Mouse (Mus musculus) kidney, postnatal 25 days (tissue): ENCODE results near the gene St6galnac3.

Experiments
- DNase-seq, 2 experiments: peaks; one replicate each; pipeline ENCODE4 v3.0.0; 2021; ENCODE audit warnings: mixed read lengths in 2 of 2

Gene St6galnac3

GRCm38 (mm10) chr3:153510048-153510630 lies 214.8 kb downstream of the St6galnac3 start:
- no peak for DNase-seq

DNA sequence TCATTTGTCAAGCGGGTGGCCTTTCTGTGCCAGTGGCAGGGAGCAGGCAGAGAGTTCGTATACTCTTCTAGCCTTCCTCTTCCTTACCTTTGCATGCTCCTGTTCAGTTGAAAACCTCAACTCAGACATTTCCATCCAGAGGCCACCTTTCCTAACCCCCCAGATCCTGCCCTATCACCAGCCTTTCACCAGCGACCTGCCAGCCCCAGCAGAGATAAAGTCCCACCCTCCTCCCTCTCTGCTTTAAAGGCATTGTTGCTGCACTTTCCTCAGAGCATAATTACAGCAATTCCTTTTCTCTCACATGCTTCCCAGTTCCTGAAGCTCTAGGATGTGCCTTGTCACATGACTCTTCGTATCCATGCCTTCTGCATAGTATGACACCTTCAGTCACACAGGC lies 215.3 kb downstream of the St6galnac3 start:
- DNase-seq, result no peak

GRCm38 (mm10) chr3:153509029-153509428 lies 215.9 kb downstream of the St6galnac3 start:
- no peak for DNase-seq

DNA sequence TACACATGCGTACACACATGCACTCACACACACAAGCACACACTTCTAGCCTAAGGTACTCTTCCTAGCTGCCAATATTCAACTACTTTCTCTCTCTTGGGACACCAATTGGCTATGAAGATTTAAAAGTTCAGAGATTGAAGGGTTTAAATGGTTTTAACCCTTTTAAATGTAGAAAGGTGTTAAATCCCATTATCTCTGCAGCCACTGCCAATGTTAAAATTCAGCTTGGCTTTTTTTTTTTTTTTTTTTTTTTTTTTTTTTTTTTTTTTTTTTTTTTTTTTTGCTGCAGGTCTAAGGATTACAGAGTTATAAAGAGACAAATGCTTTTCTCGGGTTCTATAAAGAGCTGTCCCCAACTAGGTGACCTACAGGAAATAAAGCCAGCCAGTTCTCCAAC lies 216.4 kb downstream of the St6galnac3 start:
- DNase-seq, result no peak

DNA sequence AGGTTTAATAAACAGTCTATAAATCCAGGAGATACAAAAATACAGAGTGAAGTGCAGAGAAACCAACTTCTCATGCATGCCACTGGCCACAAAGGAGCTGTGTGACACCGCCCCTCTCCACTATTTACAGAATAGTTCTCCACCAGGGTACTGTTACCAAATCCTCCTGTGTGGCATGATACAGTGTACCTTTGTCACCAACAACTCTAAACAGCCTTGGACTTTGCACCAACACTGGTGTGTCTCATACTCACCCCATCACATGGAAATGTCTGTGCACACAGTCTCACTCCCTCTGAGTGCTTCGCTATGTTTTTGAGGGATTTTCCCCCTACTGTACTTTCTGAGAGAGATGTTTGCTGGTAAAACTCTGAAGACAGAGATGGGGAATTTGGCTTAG lies 217.4 kb downstream of the St6galnac3 start:
- DNase-seq, result no peak

DNA sequence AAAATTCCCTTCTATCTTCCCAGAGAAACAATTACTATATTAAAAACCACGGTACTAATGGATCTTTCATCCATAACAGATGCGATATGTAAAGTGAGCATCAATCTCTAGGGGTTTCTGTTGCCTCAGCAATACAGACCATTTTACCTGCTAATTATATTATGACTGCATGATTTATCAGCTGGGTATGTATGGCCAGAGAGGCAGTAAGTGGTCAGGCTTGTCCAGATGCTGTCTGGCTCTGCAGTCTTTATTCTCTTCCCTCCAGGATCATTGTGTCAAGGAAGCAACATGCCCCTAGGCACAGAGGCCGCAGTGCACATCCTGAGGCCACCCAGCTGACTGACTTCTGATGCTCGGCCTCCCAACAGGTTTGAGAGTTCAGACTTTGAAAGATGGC lies 222.5 kb downstream of the St6galnac3 start:
- no peak for DNase-seq

DNA sequence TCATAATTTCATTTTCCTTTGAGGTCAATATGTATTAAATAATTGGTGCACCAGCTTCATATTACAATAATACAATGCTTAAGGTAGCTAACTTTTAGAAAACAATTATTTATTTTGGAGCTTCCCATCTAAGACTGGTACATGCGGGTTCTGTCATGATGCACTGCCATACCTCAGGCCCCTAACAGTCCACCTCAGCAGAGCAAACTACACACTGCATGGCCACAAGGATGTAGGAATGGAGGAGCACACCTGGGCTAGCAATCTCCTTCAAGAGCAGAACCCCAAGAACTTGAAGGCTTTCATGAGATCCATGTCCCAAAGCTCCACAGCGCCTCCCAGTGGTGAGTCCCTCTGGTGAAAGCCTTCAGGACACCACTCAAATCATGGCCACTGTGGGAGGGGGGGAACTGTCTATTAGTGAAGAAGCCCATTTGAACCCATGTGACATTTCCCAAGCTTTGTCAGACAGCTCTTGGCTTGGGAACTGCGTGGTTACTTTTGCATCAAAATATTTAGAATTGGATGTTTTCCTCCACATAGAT lies 223.6 kb downstream of the St6galnac3 start:
- peak; percentile 71 to 85 for DNase-seq

DNA sequence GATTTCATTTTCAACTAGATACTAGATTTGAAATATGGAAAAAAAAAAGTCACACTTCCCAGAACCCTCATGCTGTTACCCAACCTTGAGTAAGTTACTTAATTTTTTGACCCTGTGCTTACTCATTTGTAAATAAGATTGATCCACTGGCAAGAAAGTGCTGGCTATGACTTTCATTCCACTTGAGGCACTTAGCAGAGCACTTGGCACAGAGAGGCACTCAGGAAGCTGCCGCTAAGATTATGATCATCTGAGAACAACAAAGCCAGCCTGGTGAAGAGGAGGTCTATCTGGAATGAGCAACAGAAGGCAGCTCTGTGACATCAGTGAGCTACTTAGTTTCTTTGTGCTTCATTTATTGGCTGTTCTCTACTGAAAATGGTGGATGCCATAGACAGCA lies 232.0 kb downstream of the St6galnac3 start:
- no peak for DNase-seq

DNA sequence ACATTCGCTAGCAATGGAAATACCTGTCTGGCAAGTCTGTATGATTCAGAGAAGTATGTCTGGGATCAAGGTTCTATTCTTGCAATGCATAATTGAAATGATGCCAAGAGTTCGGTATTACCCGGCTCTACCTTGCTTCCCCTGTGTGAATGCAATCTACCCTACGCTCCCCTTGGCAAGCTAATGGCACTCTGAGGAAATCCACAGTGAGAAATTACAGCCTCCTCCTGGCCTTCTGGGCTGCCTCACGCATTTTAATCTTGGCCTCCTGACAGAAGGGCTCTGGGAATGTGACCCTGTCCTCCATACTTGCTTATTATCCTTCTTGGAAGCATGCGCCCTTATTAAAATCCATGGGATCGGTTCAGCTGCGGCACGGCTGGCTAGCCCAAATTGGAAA lies 235.3 kb downstream of the St6galnac3 start:
- DNase-seq, result peak in 1 of 2 experiments; percentile 9

DNA sequence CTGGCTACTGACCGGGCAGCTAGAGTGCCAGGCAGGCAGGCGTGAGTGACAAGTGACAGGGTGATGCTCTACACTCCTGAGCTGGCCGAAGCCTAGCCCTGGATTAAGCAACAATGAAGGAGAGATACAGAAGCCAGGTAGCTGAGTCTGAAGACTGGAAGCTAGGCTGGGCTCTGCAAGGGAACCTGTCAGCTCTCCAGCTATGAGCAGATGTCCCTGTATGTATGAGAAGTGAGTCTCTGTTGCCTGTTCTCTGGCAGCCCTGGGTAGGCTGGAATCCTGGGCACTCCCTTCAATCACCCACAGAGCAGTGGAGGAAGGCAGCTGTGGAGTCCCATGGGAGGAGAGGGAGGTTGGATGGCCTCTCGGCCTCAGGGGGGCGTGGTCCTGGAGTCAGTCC lies 236.0 kb downstream of the St6galnac3 start:
- no peak for DNase-seq

DNA sequence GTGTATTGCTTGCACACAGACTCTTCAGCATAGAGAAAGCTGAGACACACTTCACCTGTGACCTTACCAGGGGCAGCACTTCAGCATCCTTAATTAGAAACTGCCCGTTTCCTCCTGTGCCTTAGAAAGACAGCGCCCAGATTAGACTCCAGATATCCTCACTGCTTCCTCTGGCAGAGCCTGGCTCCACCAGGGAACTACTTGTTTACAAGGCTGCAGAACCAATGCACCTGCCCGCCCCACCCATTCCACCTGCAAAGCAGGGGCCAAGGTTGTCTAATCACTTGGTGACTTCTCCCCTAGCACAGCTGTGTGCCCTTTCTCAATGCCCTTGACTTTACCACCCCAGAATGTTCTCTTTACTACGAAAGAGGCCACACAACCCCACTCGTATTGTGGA lies 239.8 kb downstream of the St6galnac3 start:
- no peak for DNase-seq

- peak; percentile 35 to 50 for DNase-seq
These were observed 240.3 kb downstream of the St6galnac3 start for GRCm38 (mm10) chr3:153484701-153485100.

DNA sequence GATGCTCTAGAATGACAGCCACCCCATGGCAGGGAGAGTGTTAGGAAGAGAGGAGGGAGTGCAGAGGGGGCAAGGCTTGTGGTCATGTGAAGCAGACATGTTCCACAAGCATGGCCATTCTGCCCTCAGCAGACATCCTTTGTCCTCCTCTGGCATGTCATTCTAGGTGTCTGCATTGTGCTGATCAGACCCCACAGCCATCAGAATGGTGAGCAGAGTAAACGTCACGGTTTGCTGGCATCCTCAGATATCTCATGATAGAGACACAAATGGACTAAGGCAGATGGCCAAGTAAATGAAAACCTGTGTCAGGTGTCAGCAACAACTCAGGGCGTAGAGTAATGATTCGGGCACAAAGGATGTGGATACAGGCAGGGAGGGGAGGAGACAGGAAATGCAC lies 241.3 kb downstream of the St6galnac3 start:
- DNase-seq, result no peak

DNA sequence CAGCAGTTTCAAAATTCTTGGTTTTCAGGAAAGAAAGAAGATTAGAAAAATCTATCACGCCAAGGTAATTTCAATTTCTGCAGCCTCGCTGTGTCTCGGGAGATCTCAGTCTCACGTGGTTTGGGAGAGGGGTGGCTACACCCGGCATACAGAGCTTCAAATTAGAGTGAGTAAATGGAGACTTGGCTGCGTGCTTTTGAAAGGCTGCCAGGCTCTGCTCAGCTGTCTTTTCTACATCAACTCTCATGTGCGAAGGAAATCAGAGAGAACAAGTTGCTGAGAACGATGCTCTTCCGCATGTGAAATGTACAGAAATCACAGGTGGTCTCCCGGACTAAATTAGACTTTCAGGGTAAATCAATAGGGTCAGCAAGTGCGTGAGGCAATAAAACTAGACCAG lies 242.9 kb downstream of the St6galnac3 start:
- no peak for DNase-seq

GRCm38 (mm10) chr3:153481012-153481411 lies 244.0 kb downstream of the St6galnac3 start:
- no peak for DNase-seq

DNA sequence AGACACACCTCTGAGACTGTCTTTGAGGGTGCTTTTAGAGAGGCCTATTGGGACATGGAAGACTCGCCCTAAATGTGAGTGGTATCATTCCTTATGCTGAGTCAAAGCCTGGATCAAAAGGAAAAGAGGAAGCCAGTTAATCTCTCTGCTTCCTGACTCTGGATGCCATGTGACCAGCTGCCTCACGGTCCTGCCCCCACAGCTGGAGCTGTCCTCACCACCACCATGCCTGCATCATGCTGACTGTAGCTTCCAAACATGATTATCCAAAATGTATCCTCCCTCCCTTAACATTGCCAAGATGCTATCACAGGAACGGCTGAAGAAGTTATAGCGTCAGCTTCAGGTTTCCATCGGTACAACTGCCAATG lies 244.4 kb downstream of the St6galnac3 start:
- no peak for DNase-seq

DNA sequence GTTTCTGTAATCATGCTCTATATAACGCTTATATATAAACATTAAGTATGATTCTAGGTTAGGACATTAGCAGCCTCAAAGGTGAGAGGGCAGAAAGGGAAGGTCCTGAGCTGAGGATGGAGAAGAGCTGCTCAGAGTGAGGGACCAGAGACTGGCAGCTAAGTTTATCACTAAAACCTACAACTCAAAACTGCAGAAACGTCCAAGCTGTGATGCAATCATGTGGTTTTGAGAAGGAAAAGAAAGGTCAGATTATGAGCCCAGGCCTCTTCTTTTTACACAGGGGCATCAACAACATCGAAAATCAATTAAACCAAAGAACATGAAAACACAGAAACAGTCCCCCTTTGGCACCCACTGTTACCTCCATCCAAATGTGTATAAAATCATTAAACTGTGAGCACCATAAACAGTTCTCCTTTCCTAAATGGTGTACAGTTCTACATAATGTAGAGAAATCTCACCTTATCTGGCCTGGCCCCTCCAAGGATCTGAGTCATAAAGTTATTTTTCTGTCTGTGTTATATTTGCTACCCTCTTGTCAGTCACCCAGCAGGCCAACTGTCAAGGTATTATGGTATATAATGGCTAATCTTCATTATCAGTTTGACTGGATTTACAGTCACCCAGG lies 244.9 kb downstream of the St6galnac3 start:
- no peak for DNase-seq

DNA sequence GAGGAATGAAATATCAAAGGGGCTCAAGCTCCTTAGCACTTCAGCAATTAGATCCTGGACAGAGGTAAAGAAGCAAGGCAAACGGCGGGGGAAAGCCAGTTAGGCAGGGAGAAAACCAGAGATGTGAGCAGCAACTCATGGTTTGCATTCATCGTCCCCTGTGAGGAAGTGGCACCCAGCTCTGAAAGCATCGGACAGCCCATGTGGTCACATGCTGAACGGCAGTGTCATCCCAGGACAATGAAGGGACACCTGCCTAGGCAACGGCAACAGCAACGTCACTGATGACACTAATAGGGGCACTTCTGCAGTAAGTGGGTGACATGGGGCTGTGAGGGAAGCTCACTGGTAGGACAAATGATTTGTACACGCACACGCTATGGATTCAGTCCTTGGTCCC lies 249.1 kb downstream of the St6galnac3 start:
- DNase-seq, result no peak

DNA sequence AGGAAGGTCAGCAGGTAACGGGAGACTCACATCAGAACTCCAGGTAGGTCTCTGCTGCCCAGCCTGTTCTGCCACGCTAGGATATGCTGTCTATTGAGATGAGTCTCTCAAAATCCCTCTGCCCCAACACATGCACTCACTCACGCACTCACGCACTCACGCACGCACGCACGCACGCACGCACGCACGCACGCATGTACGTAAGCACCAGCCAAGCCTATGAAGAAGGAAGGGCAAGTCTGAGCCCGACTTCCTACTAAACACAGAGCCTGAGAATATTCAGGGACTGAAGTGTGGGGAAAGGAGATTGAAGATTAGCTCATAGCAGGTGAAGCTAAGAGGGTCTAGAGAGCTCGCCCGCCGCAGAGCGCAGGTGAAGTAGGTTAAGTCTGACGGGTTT lies 249.5 kb downstream of the St6galnac3 start:
- no peak for DNase-seq

GRCm38 (mm10) chr3:153472583-153473471 lies 252.1 kb downstream of the St6galnac3 start:
- DNase-seq, result no peak

- no peak for DNase-seq
These were observed 261.1 kb downstream of the St6galnac3 start for GRCm38 (mm10) chr3:153463849-153464248.

DNA sequence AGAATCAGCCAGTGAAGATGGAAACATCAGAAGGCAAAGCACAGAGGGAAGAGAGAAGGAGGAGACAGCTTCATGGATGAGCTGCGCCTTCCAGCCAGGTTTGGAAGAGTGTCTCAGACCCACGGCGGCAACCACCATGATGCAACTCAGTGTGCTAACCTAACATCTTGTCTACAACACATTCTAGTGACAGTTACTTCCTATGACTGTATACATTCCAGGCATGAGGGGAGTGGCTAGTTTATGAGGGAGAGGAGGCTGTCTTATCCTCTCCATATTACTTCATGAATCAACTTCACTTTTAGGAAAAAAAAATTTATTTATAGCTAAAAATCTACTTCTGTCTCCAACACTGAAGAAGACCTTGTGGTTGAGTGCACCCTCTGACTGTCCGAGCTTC lies 264.8 kb downstream of the St6galnac3 start:
- DNase-seq, result no peak

GRCm38 (mm10) chr3:153458593-153458992 lies 266.4 kb downstream of the St6galnac3 start:
- DNase-seq, result no peak

- peak; percentile 33 to 48 for DNase-seq
These were observed 267.3 kb downstream of the St6galnac3 start for GRCm38 (mm10) chr3:153457701-153458100.
